Mouse (Mus musculus) intestine, postnatal 0 days (tissue): ENCODE data around the gene Usp15. TPM values are rescaled to one million over a fixed set of nuclear protein-coding genes. Genes with fewer than 3 reads are reported as not detected.

Experiments
- ATAC-seq: fragments of 200-750 bp; cut with Nextera tagmentation; 2 replicates; pipeline ENCODE4 v1.8.0; 2017; ENCODE audit warnings: mild to moderate bottlenecking, moderate TSS enrichment, moderate library complexity
- H3K27ac ChIP-seq: fragments of 300-500 bp; sonication (generic); 2 replicates; pipeline ENCODE4 v1.5.1; 2014; ENCODE audit warnings: mild to moderate bottlenecking, low read depth, low read length, moderate library complexity
- H3K27me3 ChIP-seq: fragments of 300-500 bp; sonication (generic); replicated peaks from 2 replicates; pipeline ENCODE4 v1.6.1; 2014; ENCODE audit warnings: low read length, mixed read lengths; ENCODE audit not compliant: control insufficient read depth, insufficient read depth
- H3K36me3 ChIP-seq: fragments of 300-500 bp; sonication (generic); 2 replicates; pipeline ENCODE4 v1.6.1; 2014; ENCODE audit warnings: mild to moderate bottlenecking, moderate library complexity; ENCODE audit not compliant: control insufficient read depth, insufficient read depth
- H3K4me1 ChIP-seq: fragments of 300-500 bp; sonication (generic); replicated peaks from 2 replicates; pipeline ENCODE4 v1.6.1; 2014; ENCODE audit warnings: antibody characterized with exemption, low read length, mixed read lengths; ENCODE audit not compliant: control insufficient read depth, insufficient read depth
- H3K4me2 ChIP-seq: fragments of 300-500 bp; sonication (generic); replicated peaks from 2 replicates; pipeline ENCODE4 v1.6.1; 2014; ENCODE audit warnings: low read depth, mild to moderate bottlenecking, moderate library complexity
- H3K4me3 ChIP-seq: fragments of 300-500 bp; sonication (generic); 2 replicates; pipeline ENCODE4 v1.5.1; 2014; ENCODE audit warnings: low read depth, low read length
- H3K9ac ChIP-seq: fragments of 300-500 bp; sonication (generic); 2 replicates; pipeline ENCODE4 v1.6.1; 2014; ENCODE audit warnings: mild to moderate bottlenecking, low read depth, low read length
- H3K9me3 ChIP-seq: fragments of 300-500 bp; sonication (generic); 2 replicates; pipeline ENCODE4 v1.6.1; 2016; ENCODE audit warnings: mixed run types; ENCODE audit not compliant: control insufficient read depth
- CTCF ChIP-seq: sonication (generic); IDR thresholded peaks from 2 replicates; pipeline ENCODE4 v1.5.1; 2016; ENCODE audit warnings: low read depth, mild to moderate bottlenecking, control low read depth, antibody characterized with exemption, moderate library complexity
- WGBS: fragments of 180-500 bp; shearing (Covaris S2); extraction: QIAGEN DNeasy Blood & Tissue Kit; methylation state at CpG from one replicate; pipeline ENCODE4 v1.1.7; 2014; 5-methylcytosine and 5-hydroxymethylcytosine counted together
- polyA plus RNA-seq: library from polyadenylated mRNA; unstranded; fragments of >200 nt; fragmentation: Nextera tagmentation; extraction: Ambion mirVana; gene quantifications from 2 replicates; pipeline ENCODE4 v1.2.1, GENCODE M21; 2015

The Usp15 gene
- polyA plus RNA-seq, 1 experiment from 2014 or later, result 48.0 TPM

GRCm38 (mm10) chr10:123146349-123146748 lies 50.4 kb downstream of the Usp15 start:
- Histone ChIP-seq H3K4me2 (no peak overlapping the region), H3K9me3 (no peaks in the 10 kb centered on the region), H3K27me3 (no peaks in the 10 kb centered on the region), H3K9ac (no peak overlapping the region), H3K36me3 (peaks cover 11% of the 10 kb centered on the region), H3K4me3 (no peak overlapping the region), H3K27ac (no peak overlapping the region), H3K4me1 (no peaks in the 10 kb centered on the region)
- no peak for ATAC-seq
- no peak for TF ChIP-seq CTCF
- 82% methylated on average over 2 of the region's 2 CpGs for WGBS

GRCm38 (mm10) chr10:123144256-123144655 lies 52.5 kb downstream of the Usp15 start:
- Histone ChIP-seq H3K9me3 (no peaks in the 10 kb centered on the region), H3K36me3 (peaks cover 18% of the 10 kb centered on the region), H3K27me3 (no peaks in the 10 kb centered on the region), H3K4me2 (no peak overlapping the region), H3K4me1 (no peaks in the 10 kb centered on the region), H3K27ac (no peak overlapping the region), H3K4me3 (no peak overlapping the region), H3K9ac (no peak overlapping the region)
- no peak for ATAC-seq
- no peak for TF ChIP-seq CTCF
- 91% methylated on average over 8 of the region's 8 CpGs for WGBS

DNA sequence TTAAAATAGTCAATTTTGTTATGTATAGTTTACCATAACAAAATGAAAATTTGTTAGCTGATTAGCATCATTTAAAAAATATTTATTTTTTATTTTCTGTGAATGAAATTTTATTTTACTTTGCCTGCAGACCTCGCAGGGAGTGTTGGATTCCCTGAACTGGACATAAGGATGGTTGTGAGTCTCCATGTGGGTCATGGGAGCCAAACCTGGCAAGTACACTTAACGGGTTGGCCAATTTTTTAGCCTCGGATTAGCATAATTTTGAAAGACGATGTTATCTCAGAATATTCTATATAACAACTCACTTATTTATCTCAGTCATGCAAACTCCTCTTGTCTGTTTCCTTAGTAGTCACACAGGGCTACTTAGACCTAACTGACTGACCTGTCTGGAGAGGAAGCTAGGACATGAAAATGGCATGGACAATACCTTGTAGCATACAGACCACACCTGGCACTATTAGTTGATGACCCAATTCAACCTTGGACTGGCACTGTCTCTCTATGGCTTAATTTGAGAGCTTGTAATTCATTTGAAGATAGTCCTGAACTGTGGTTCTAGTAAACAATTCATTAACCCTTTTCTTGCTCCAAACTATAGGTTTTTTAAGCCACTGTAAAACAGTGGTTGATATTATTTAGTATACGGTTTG lies 54.3 kb downstream of the Usp15 start:
- Histone ChIP-seq H3K27me3 (no peaks in the 10 kb centered on the region), H3K4me3 (no peak overlapping the region), H3K9me3 (no peaks in the 10 kb centered on the region), H3K4me1 (no peaks in the 10 kb centered on the region), H3K9ac (no peak overlapping the region), H3K27ac (no peak overlapping the region), H3K4me2 (no peak overlapping the region), H3K36me3 (peaks cover 19% of the 10 kb centered on the region)
- no peak for ATAC-seq
- WGBS, result 94% methylated on average over 5 of the region's 5 CpGs
- no peak for TF ChIP-seq CTCF

DNA sequence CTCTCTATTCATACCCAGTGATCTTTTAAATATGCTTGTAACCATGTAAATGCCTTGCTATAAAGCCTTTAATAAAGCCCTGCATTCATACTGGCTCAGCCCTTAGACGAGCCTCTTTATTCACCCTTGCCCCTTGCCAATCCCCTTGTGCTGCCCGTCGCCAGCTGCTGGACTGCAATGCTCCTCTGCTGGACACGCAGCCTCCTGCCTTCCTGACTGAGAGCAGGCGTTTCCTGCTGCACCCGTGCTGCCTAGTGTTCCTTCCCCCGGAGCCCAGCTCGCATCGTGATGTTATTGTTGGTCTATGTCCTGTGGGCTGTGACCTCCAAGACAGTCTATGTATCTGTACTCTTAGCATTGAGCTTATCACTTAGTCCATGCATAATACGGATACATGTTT lies 61.0 kb downstream of the Usp15 start:
- WGBS, result 75% methylated on average over 10 of the region's 10 CpGs
- no peak for TF ChIP-seq CTCF
- Histone ChIP-seq H3K36me3 (peaks cover 35% of the 10 kb centered on the region), H3K27ac (no peak overlapping the region), H3K9ac (no peak overlapping the region), H3K4me2 (no peak overlapping the region), H3K27me3 (no peaks in the 10 kb centered on the region), H3K4me3 (no peak overlapping the region), H3K4me1 (no peaks in the 10 kb centered on the region), H3K9me3 (no peaks in the 10 kb centered on the region)
- ATAC-seq, result no peak

GRCm38 (mm10) chr10:123131487-123131886 lies 65.3 kb downstream of the Usp15 start:
- Histone ChIP-seq H3K9me3 (no peaks in the 10 kb centered on the region), H3K36me3 (peaks cover 43% of the 10 kb centered on the region), H3K4me2 (no peak overlapping the region), H3K9ac (no peak overlapping the region), H3K27ac (no peak overlapping the region), H3K4me3 (no peak overlapping the region), H3K4me1 (no peaks in the 10 kb centered on the region), H3K27me3 (no peaks in the 10 kb centered on the region)
- no peak for ATAC-seq
- no peak for TF ChIP-seq CTCF
- WGBS, result 92% methylated on average over 10 of the region's 10 CpGs

- Histone ChIP-seq H3K4me1 (no peaks in the 10 kb centered on the region), H3K36me3 (peaks cover 71% of the 10 kb centered on the region), H3K9me3 (no peaks in the 10 kb centered on the region), H3K27ac (no peak overlapping the region), H3K27me3 (no peaks in the 10 kb centered on the region), H3K4me2 (no peak overlapping the region), H3K9ac (no peak overlapping the region), H3K4me3 (no peak overlapping the region)
- 58% methylated on average over 14 of the region's 14 CpGs for WGBS
- peak; percentile 94 for ATAC-seq
- TF ChIP-seq CTCF, result peak; percentile 76
Measured at GRCm38 (mm10) chr10:123120666-123121392, 76.0 kb downstream of the Usp15 start.
